Mouse (Mus musculus): Measurements from ENCODE around the gene Col6a2. TPM values are rescaled to one million over a fixed set of nuclear protein-coding genes. Genes with fewer than 3 reads are reported as not detected.

Col6a2 gene
- polyA plus RNA-seq, 1 experiment from 2014 or later = 38.0 TPM

DNA sequence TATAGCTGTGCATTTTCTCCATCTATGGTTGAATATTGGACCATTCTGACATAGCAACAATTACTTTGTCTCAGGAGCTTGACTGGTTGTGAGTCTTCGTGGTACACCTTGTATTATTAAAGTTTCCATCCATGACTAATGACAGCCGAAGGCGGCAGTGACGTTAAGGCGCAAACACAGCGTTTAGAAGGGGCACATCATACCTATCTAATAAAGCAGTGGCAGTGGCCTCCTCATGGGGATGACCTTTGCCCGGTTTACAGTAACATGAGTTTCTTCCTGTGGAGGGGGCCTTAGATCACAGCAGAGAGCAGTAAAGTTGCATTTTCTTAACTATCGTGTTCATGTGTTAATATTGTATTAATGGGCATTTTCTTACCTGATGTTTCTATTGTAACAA is 75.2 kb downstream of the Col6a2 start:
- no peak overlapping the region for H3K4me3 ChIP-seq
- no peak overlapping the region for H3K27ac ChIP-seq (ENCODE audit: poor library complexity, severe bottlenecking)
- no peaks in the 10 kb centered on the region for H3K4me1 ChIP-seq (replicated peaks)
- no peaks in the 10 kb centered on the region for H3K27me3 ChIP-seq (replicated peaks)
- no peak for ATAC-seq (ENCODE audit: insufficient number of reproducible peaks, low FRiP score)
- peaks cover 95% of the 10 kb centered on the region for H3K36me3 ChIP-seq
- 90% methylated on average over 8 of the region's 8 CpGs for WGBS
- no peaks in the 10 kb centered on the region; the same call in 1 of the 2 replicates for H3K9me3 ChIP-seq (replicated peaks)
- H3K4me2 ChIP-seq = no peak overlapping the region
- H3K9ac ChIP-seq = no peak overlapping the region

DNA sequence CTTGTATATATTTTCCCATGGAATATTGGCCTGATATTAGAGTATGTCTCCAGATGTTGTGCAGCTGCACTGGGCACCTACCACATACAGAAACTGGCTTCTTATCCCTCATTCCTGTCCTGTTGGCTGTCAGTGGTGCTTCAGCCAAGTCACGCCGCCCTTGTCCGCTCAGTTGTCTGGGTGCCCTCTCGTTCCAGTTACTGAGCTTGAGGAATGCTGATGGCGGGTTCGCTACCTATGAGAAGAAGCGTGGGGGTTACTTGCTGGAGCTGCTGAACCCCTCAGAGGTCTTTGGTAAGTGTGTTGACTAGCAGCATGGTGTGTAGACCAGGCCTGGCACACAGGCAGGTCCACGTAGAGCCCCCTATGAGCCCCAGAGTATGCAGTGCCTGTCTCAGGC is 76.9 kb downstream of the Col6a2 start:
- Histone ChIP-seq H3K4me3 (no peak overlapping the region), H3K4me1 (replicated peaks) (no peaks in the 10 kb centered on the region), H3K9me3 (replicated peaks) (no peaks in the 10 kb centered on the region; the same call in 1 of the 2 replicates), H3K4me2 (no peak overlapping the region), H3K27ac (ENCODE audit: poor library complexity, severe bottlenecking) (no peak overlapping the region), H3K27me3 (replicated peaks) (no peaks in the 10 kb centered on the region), H3K36me3 (peaks cover 95% of the 10 kb centered on the region), H3K9ac (no peak overlapping the region)
- no peak for ATAC-seq (ENCODE audit: insufficient number of reproducible peaks, low FRiP score)
- 92% methylated on average over 8 of the region's 8 CpGs for WGBS

Other genes with a start within 250 kb of the Col6a2 start
- not detected in 2 replicates for gene AC141477.1, start 183.2 kb downstream of the Col6a2 start, polyA plus RNA-seq (2016; fragmentation: Nextera tagmentation; extraction: Ambion mirVana)
- 13.3 and 13.7 TPM in 2 replicates for gene Pcnt, start 180.8 kb downstream of the Col6a2 start, polyA plus RNA-seq (2016; fragmentation: Nextera tagmentation; extraction: Ambion mirVana)
- not detected in 2 replicates for gene 2610028H24Rik, start 174.5 kb downstream of the Col6a2 start, polyA plus RNA-seq (2016; fragmentation: Nextera tagmentation; extraction: Ambion mirVana)
- gene Mcm3ap, start 154.7 kb downstream of the Col6a2 start, polyA plus RNA-seq (2016; fragmentation: Nextera tagmentation; extraction: Ambion mirVana) = 48.6 and 50.3 TPM in 2 replicates
- gene Ybey, start 154.5 kb downstream of the Col6a2 start, polyA plus RNA-seq (2016; fragmentation: Nextera tagmentation; extraction: Ambion mirVana) = 6.9 and 7.0 TPM in 2 replicates
- 12.6 and 13.3 TPM in 2 replicates for gene Lss, start 92.0 kb downstream of the Col6a2 start, polyA plus RNA-seq (2016; fragmentation: Nextera tagmentation; extraction: Ambion mirVana)
- gene Spatc1l, start 61.4 kb downstream of the Col6a2 start, polyA plus RNA-seq (2016; fragmentation: Nextera tagmentation; extraction: Ambion mirVana) = not detected in 2 replicates
- 3.2 and 3.5 TPM in 2 replicates for gene Ftcd, start 48.0 kb downstream of the Col6a2 start, polyA plus RNA-seq (2016; fragmentation: Nextera tagmentation; extraction: Ambion mirVana)
- 35.9 and 37.1 TPM in 2 replicates for gene Col6a1, start 102.5 kb upstream of the Col6a2 start, polyA plus RNA-seq (2016; fragmentation: Nextera tagmentation; extraction: Ambion mirVana)